Mouse (Mus musculus): ENCODE data around the gene Eno2.

The Eno2 gene

GRCm38 (mm10) chr6:124759259-124759658 lies 10.2 kb downstream of the Eno2 start:
- peak; percentile 46 for DNase-seq (ENCODE audit: low read depth)

GRCm38 (mm10) chr6:124758849-124759232 lies 10.6 kb downstream of the Eno2 start:
- DNase-seq (ENCODE audit: low read depth) = no peak

DNA sequence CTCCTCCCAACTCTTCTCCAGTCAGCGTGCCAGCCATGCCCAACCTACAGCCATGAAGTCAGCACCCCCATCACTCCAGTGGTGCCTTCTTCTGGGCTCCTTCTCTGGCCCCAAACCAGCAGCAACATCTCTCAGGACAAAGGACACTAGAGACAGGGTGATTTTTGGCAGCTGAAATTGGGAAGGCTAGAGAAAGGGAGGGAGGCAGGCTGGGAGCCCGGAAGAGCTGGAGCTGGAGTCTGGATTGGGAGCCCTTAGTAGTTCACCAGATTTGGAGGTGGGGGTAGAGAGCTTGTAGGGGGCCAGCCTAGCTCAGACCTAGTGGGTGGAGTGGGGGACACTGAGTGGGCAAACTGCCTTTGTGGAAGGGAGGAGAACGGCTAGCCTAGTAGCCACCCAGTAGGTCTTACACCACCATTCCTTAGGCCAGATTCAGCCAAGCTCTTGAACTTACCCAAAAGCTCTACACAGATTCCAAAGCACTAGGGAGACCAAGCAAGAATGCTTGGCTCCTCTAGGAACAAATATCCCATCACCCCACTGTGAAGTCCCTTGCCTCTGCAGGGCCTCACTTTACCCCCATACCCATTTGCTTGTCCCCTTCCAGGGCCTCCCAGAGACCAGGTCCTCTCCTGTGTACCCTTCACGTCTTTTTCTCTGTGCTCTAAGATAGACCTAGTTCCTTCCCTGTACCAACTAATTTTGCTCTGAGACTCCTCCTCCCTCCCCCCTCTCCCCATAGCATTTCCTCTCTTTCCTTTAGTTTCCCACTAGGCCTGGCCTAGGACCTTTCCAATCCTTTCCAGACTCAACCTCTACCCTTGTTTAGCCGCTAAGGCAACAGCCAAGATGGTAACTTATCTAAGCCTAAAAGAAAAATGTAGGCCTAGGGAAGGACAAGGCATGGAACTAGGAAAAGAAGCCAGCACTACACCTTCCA lies 11.3 kb downstream of the Eno2 start:
- peak; percentile 27 for DNase-seq (ENCODE audit: low read depth)

DNA sequence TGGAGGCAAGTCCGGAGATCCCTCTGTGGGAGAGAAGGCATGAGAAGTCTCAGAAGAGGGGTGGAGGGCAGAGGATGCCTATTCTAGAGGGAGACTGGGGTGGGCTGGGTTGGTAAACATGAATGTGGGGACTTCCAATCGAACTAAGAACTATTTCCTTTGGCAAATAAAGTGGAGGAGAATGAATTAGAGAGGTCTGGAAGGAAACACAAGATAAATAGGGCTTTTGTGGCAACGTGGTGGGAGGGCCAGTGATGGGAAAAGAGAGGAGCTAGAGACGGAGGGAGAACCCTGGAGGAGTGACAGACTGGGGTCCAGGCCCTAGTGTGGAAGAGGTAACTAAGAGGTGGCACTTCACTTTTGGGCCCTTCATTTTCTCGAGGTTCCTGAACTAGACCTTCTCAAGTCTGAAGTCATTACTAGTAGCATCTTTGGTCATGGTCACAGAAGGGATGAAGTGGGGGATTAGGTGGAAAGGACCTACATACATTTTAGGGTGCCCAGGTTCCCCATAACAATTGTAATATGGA lies 12.1 kb downstream of the Eno2 start:
- DNase-seq (ENCODE audit: low read depth) = no peak

- DNase-seq (ENCODE audit: low read depth) = peak; percentile 36
These were observed 12.7 kb downstream of the Eno2 start for GRCm38 (mm10) chr6:124756652-124757350.

DNA sequence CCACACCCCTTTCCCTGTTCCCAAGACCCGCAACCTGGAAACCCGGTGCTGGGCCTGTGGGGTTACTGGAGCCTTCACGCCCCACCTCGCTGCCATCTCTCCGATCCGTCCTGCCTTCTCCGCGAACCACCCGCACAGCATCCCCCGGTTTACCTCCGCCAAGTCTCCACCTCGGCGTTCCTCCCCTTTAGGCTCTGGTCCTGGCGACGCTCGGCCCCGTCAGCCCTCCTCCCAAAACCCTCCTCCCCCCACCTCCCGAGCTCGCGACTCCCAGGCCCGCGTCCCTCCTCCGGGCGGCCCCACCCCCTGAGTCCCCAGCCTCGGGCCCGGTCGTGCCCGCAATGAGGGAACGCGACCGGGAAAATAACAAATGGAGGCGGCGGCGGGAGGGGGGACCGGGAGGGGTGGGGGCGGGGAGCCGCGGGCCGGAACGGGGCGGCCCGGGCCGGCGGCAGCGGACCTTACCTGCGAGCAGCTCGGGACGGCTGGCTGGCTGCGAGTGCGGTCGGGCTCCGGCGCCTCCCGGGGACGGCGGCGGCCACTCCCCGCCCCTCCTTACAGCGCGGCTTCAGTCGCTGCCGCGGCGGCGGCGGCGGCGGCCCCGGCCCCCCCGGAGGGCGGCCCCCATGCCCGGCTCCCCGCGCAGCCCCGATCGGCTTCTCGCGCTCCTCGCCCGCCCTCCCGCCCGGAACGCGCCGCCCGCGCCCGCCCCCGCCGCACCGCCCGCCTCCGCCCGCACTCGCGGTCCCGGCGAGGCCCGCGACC lies 13.5 kb downstream of the Eno2 start, which contains the start of the genes Gm45234 and Atn1:
Gene Gm45234, minus strand, starts transcription at position 191 of the 765 bp plus-strand sequence.
Gene Atn1, minus strand, starts transcription at position 694 of the 765 bp plus-strand sequence.
- DNase-seq (ENCODE audit: low read depth) = no peak

GRCm38 (mm10) chr6:124755306-124755705 lies 14.2 kb downstream of the Eno2 start:
- DNase-seq (ENCODE audit: low read depth) = no peak

- DNase-seq (ENCODE audit: low read depth) = no peak
These were observed 15.6 kb downstream of the Eno2 start for GRCm38 (mm10) chr6:124753861-124754260.

GRCm38 (mm10) chr6:124750405-124750804 lies 19.1 kb downstream of the Eno2 start:
- no peak for DNase-seq (ENCODE audit: low read depth)

- DNase-seq (ENCODE audit: low read depth) = no peak
These were observed 22.5 kb downstream of the Eno2 start for GRCm38 (mm10) chr6:124746654-124747632.

DNA sequence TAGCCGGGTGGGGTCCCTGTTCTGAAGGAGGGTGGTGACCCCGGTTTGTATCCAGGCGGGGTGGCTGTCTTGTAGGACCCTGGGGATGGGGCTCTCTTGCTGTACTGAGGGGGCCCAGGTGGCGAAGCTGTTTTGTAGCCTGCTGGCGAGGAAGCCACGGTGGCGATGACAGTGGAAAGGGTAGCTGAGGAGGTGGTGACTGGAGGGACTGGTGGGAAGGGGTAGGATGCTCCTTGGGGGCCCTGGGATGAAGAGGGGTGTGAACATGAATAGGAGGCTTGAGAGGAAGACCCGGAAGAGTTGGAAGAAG lies 23.2 kb downstream of the Eno2 start:
- no peak for DNase-seq (ENCODE audit: low read depth)

DNA sequence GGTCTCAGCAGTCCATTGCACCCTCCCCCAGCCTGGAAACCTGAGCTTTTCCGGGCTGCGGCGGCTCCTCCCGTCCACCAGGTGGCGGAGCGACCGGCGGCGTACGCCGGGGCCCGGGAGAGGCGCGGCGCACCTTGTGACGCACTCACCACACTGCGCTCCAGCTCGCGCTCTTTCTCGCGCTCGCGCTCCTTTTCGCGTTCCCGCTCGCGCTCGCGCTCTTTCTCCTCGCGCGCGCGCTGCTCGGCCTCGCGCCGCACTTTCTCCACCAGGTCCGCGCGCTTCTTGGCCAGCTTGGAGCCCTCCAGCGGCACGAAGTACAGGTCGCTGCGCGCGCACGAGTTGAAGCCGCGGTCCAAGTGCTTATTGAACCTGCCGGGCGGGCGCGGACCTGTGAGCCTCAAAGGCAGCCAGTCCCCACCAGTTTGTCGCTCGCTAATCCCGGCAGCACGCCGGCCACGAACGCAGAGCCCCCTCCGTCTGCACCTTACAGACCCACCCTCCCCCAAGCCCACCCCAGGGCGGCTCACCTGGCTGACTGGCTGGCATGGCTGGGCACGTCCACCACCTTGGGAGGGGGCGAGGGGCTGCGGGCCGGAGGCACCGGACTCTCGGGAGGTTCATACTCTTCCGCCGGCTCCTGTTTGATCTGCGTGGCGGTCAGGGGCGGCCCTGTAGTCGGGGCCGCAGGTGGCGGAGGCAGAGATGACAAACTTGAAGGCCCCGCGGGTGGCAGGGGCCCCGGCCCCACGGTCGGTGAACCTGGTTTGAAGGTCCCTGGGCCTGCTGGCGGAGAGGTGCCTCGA lies 23.8 kb downstream of the Eno2 start:
- DNase-seq (ENCODE audit: low read depth) = peak; percentile 83

GRCm38 (mm10) chr6:124744755-124745321 lies 24.6 kb downstream of the Eno2 start:
- DNase-seq (ENCODE audit: low read depth) = no peak

DNA sequence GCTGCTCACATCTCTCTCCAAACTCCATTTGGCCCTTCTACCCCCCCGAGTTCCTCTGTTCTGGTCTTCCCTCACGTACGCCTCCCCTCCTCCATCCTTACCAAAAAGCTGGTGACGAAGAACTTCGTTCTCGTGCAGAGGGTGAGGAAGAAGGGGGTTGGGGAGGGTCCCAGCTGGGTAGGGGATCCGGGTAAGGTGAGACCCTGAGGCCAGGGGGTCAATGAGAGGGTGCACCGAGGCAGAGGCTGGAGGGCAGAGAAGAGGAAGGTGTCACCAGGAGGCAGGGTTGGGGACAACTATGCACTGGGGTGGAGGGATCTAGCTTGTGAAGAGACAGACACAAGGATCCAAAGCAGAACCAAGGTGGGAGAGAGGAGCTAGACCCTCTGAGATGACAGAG lies 25.8 kb downstream of the Eno2 start:
- no peak for DNase-seq (ENCODE audit: low read depth)

DNA sequence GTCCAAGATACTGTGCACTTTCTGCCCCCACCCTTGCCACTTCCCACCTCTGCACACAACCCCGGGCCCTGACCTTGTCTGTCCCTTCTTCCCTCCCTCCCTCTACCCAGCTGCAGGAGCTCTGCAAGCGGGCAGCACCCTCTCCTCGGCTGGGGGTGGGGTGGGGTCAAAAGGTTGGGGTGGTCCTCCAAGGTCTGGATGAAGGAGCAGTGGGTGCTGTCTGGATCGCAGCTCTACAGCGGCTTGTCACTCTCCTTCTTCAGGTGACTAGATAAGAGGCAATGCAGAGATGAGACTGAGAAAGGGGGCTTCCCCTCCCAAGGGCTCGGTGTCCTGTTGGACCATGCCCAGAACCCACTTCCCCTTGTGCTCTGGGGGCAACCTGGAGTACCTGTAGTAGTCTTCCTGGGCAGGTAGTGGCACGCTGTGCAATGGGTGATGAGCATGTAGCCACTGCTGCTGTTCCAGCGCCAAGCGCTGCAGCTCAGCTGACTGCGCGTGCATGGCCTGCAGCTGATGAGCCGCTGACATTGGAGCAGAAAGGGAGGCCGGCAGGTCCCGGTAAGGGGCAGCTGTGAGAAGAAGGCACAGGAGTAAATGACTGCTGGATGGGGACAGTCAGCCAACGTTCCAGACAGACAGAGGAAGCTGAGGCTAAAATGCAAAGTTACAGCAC lies 26.5 kb downstream of the Eno2 start:
- no peak for DNase-seq (ENCODE audit: low read depth)

- DNase-seq (ENCODE audit: low read depth) = no peak
These were observed 27.6 kb downstream of the Eno2 start for GRCm38 (mm10) chr6:124741842-124742241.

GRCm38 (mm10) chr6:124740888-124741761 lies 28.3 kb downstream of the Eno2 start, which contains the start of gene Grcc10:
Gene Grcc10, minus strand, starts transcription at chr6:124741374.
- DNase-seq (ENCODE audit: low read depth) = peak; percentile 82
